Mouse (Mus musculus) urinary bladder, adult 2 months (tissue): Measurements from ENCODE around the gene Prg2. TPM values are rescaled to one million over a fixed set of nuclear protein-coding genes. Genes with fewer than 3 reads are reported as not detected.

ENCODE experiments used
- DNase-seq: peaks from one replicate; pipeline ENCODE4 v3.0.0; 2022; ENCODE audit warnings: low spot score
- polyA plus RNA-seq: library from polyadenylated mRNA; depleted of rRNA; stranded (reverse); fragments of >200 nt; gene quantifications from 2 replicates; pipeline ENCODE4 v1.2.3, GENCODE M21; 2012; rRNA removed

The Prg2 gene
- 0.27 and 0.33 TPM in 2 replicates for polyA plus RNA-seq

DNA sequence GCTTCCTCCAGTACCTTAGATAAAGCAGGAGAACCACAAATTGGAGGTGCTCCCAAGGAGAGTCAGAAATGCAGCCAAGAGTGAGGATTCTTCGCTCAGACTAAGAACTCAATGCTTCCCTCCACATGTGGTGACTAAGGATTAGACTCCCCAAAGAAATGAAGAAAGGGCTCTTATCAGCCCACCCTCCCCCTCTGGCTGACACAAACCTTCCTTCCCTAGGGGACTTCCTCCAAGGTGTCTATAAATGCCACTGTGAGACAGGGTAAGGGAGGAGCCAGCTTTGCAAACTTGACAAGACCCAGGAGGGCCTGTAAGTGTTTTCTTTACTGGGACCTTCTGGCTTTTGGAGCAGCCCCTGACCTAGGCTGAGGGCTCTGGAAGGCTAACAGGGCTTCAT, at the start of gene Prg2:
TSS of gene Prg2 (plus strand) at position 274 of the 400 bp plus-strand sequence.
- DNase-seq, result no peak

DNA sequence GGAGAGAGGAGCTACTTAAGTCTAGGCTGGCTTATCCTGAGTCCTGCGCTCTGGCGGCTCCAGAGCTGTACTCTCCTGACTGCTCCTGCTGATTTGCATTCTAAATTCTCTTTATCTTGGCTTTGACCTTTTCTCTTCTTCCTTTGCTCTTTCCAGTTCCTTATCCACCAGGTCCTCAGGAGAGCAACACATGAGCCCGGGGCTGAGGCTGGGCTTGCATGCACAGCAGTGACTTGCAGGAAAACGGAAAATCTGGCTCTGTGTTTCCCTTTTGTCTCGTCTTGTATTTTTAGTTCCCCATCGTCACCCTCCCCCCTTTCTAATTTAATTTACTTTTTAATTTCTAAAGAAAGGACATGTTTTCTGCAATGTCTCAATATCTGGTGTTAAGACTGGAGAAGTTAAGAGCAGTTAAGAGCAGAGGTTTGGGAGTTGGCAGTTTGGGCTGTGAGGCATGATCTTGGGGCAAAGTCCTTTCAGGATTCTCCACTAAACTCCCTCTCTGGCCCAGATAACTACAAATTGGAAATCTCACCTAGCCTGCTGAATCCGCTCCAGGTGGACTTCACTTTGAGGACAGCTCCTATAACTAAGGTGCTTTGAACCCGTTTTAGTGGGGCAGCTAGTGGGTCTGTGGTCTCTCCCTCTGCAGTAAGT, 46.1 kb upstream of the Prg2 start:
- no peak for DNase-seq

DNA sequence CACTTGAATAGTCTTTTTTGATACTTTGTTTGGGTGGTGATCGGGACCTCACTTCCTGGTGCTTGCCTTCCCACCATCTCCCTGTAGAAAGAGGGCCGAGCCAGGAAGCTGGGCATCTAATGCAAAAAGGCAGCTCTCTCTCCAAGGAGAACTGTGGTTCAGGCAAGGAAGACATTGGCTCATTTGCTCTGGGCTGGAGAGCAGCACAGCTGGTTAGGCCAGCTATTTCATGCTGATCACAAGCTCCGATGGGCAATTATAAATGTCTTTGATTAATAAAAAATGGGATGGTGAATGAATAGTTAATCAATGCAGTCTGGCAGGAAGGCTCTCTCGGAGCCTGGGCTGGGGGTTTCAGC, 45.6 kb upstream of the Prg2 start:
- no peak for DNase-seq

DNA sequence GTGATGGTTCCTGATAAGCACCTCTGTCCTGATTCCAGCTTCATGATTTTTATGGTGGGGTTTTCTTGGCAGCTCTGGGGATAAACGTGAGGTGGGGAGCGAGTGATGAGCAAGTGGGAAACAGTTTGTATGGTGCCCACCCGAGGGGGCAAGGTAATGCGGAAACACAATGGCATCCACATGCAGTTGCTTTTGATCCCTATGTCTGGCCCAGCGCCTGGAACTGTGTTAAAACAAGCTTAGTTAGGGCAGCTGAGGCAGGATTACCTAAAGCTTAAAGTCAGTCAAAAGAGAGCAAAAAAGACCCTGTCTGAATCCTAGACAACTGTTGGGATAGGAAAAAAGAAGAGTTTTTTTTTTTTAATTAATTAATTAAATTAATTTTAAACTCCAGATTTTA, 45.2 kb upstream of the Prg2 start:
- DNase-seq, result no peak

DNA sequence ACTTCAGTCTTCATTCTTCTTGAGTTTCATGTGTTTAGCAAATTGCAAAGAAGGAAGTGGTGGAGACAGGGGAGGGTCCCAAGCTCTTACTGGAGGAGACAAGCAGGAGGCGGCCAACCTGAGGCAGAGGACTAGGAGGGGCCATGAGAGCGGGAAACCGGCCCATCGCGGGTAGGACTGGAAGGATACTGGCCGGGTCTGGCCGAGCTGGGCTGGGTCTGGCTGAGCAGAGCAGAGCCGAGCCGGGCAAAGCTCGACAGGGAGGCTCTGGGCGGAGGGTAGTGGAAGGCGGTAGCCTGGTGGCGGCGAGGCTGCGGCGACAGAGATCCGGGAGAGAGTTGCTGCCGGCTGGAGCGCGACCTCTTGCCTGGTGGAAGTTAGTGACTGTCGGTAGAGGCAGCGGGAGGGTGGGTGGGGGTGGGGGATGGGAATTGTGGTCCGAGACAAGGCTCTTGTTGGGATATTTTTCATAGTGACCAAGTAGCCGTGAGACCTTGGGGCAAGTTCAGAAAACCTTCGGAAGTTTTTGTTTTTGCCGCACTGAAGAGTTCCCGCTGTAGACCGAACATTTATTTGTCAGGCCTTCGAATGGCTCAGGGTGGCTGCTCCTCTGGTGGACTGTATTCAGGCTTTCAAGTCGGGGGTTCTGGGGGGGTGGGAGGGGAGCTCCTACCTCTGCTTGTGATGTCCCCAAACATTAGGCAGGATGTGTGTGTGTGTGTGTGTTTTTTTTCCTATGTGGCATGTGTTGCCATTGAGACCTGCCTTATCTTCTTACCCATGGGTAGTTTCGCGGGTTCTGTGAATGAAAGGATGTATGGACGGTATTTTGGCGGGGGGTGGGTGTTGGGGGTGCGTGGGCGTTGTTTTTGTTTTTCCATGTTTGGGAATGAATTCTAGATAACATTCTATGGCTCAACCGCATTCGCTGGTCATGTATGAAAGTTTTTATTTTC, 43.5 kb upstream of the Prg2 start, which contains the start of gene Slc43a3:
TSS of gene Slc43a3 (plus strand) at position 106 of the 956 bp plus-strand sequence.
- peak; percentile 55 for DNase-seq

DNA sequence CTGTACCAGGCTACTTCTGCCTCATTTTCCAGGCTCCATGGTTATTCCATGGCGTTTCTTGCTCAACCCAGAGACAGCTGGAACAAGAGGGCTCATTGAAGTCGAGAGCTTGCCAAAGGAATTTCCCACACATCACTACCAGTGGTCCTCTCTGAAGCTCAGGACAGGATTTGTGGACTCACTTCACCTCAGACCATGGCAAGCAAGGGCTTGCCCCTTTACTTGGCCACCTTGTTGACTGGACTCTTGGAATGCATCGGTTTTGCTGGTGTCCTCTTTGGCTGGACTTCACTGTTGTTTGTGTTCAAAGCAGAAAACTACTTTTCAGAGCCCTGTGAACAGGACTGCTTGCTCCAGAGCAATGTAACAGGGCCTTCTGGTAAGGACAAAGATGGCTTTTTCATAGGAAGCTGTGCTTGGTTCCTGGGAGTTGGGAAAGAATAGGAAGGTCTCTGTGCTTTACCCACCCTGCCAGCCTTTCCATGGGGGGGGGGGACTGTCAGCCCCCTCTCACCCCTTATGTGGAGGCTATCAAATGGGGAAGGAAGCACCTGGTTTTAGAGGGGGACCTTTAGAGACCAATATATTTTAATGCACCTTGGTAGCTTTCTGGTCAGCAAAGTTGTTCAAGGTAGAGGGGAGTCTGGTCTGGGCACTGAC, 42.6 kb upstream of the Prg2 start:
- DNase-seq, result no peak

DNA sequence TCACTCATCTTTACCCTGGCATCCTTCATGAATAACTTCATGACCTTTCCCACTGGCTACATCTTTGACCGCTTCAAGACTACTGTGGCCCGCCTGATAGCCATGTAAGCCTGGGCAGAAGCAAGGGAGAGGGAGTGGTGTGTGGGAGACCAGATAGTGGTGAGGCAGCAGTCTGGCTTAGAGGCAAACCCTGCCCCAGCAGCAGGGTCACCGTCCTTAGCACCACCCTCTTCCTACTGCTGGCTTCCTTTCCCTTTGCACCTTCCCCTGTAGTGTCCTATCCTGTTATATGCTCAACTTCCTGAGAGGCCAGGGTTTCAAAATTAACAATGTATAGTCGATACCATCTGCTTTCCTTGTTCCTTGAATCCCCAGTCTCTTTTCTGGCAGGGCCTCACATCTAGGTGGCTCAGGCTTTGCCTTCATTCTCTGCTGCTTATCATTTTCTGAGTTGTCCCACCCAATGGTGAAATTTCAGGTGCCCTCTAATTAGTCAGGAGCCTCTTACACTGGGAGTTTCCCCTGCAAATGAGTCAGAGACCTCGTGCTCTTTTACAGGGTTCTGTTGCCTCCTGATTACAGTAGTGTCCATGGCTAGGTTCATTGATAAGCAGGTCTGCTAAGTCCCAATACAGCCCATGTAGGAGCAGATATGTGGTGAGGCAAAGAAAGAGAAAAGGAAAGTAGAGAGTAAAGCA, 41.9 kb upstream of the Prg2 start:
- no peak for DNase-seq

DNA sequence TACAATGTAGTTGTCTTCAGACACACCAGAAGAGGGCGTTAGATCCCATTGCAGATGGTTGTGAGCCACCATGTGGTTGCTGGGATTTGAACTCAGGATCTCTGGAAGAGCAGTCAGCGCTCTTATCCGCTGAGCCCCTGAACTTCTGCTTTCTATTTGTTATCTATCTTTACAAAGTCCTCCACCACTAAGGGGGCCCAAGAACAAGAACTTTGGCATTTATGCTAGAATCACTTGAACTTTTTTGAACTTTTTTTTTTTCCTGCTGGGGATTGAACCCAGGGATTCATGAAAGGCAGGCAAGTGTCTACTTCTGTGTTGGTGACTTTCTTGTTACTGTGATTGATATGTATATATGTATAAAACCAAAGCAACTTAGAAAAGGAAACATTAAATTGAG, 41.0 kb upstream of the Prg2 start:
- no peak for DNase-seq

DNA sequence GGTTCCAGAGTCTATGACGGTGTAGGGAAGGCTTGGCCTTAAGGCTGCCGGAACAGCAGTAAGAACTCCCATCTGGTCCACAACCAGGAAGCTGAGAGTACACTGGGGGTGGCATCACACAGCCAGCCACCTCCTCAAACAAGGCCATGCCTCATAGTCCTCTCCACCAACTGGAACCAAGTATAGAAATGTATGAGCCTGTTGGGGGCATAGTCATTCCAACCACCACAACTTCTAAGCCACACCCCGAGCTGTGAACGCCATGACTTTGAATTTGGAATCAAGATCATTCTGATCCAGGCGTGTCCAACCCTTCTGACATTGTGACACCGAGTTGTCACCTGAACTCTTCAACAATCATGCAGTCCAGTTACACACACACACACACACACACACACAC, 40.5 kb upstream of the Prg2 start:
- no peak for DNase-seq

DNA sequence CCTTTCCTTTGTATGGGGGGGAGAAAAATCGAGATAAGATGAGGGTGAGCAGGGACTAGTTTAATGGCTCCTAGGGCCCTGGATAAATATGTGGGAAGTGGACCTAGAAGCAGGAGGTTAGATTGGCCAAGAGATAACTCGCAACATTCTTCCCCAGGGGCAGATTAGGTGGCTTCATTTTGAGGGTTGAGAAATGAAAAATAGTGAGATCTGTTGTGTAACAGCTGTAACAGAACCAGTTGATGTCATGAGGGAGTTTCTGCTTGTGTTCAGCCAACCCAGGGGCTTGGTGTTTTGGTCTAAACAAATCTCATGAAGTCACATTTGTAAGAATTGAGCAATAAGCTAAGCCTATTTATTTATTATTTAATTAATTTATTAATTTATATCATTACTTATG, 38.9 kb upstream of the Prg2 start:
- DNase-seq, result no peak

DNA sequence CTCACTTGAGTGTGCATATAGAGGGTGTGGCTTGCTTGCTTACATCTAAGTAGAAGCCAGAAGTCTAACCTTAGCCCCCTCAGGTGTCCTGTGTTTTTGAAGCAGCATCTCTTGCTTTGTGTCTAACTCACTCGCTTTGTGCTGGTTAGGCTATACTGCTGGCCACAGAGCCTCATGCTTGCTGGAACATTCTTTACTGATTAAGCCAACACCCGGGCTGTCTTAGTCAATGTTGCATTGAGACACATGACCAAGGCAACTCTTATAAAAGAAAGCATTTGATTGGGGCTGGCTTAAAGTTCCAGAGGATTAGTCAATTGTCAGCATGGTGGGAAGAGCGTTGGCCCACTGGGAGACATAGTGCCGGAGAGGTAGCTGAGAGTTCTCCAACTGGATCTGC, 38.5 kb upstream of the Prg2 start:
- DNase-seq, result no peak

DNA sequence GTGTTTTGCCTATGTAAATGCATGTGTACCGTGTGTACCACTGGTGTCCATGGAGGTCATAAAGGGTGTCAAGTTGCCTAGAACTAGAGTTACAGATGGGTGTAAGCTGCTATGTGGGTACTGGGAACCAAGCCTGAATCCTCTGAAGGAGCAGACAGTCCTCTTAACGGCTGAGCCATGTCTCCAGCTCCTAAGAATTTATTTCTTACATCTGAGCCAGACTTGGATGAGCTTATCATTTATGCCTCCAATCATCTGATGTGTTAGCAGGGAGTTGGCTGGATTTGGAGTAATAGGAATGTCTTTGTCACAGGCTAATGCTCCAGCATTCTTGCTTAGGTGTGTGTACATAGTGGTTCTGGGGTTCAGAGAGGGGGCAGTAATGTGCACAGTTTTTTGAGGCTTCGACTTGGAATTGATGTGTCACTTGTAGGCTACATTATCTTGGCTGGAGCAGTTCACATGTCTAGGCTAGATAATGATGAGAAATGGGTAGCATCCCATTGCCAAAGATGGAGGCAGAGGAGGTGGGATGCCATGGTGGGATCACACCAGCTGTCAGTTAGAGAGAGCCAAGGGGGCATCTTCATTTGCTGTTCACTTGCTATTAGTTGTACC, 33.0 kb upstream of the Prg2 start:
- no peak for DNase-seq

DNA sequence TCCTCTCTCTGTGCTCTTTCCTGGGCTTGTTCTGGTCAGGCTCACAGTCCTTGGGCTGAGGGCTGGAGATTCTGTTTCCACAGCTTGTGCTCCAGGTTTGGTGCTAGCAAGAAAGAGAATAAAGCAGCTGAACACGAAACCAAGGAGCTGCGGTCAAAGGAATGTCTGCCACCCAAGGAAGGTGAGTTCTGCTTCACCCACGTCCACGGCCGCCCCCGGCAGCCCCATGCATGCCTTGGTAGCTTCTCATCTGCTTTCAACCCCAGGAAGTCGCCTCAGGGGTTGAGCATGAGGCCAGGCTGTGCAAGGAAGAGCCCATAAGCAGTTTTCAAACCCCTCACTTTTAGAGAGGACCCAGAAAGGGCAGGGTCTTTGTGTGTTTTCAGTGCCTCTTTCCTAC, 32.0 kb upstream of the Prg2 start:
- no peak for DNase-seq

DNA sequence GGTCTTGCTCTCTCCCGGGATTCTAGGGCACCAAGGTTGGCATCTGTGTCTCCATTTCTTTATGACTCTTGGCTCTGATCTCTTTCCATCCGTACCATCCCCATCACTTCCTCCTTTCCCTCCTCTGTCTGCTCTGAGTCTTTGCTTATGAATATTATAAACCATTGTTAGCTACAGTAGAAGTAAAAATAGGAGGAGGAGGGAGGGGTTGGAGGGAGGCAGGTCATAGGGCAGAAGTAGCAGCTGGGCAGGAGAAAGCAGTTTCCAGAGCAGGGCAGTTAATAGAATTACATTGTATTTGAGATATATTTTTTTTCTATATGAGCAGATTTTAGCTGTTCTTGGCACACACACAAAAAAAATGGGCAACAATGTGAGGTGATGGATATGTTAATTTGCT, 31.5 kb upstream of the Prg2 start:
- no peak for DNase-seq

DNA sequence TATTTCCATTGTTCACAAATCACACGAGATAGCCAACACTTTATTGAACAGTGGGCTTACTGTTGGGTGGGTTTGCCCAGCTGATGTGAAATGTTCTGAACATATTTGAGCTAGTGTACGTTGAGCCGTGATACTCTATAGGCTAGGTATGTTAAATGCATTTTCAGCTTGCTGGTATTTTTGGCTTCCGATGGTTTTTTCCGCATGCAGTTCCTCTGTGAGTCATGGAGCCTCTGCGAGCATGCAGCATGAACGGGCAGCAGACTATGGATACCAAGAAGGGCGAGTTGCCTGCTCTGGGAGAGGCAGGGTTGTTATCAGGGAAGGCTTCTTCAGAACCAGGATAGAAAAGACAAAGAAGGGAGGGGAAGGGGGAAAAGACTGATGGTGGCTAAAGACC, 29.2 kb upstream of the Prg2 start:
- DNase-seq, result no peak

DNA sequence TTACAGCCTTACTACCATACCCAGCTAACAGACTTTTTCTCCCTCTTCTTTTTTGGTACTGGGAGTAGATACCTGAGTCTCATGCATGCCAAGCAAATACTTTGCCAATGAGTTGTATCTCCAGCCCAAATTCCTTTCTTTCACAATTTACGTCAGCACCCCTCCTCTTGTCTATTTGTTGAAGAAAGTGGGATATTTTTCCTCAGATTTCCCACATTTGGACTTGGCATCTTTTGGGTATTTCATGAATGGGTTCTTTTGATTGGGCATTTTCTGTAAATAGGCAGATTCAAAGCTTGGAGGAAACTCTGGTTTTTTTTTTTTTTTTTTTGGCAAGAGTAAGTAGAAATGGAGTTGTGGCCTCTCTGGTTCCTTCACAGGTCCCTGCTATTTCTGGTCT, 28.0 kb upstream of the Prg2 start:
- DNase-seq, result no peak

DNA sequence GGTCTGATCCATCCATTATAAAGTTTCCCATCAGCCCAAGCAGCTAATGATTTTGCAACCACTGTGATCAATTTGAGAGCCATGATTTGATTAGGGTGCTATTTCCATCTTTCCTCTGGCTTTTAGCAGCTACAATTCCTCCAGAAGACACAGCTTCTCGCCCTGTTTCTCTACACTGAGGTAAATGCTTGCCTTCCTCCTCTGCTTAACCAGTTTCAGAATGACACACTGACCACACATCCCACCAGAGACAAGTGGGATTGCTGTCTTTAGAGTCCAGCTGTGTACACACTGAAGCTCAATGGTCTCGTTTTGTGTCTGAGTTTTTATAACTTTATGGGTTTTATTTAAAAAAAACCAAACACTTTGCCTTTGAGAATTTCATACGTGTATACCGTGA, 27.6 kb upstream of the Prg2 start:
- DNase-seq, result no peak

DNA sequence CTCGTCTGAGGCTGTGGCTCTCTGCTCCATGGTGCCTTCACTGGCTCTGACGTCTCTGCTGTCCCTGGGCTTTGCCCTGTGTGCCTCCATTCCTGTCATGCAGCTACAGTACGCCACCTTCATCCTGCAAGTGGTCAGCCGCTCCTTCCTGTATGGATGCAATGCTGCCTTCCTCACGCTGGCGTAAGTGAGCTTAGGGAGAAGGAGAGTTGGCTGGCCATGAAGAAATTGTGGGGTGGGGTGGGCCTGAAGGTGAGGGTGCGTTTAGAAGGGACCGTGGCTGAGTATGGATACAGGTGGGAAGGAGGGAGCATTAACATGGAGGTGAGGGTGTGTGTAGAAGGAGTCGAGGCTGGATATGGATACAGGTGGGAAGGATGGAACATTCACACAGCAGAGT, 24.8 kb upstream of the Prg2 start:
- no peak for DNase-seq

DNA sequence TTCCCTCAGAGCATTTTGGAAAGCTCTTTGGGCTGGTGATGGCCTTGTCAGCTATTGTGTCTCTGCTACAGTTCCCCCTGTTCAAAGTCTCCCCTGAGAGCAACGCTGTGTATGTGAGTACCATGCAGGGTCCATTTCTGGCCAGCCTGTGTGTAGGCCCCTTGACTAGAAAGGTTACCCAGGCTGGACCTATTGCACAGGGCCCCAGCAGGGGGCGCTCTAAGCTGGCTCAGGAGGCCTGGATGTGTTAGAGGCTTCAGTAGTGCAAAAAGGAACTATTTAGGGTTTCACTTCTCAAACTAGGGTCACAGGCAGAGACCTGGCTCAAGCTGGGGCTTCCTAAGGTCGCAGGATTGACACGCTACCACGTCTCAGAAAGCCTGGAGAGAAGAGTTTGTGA, 24.0 kb upstream of the Prg2 start:
- DNase-seq, result peak; percentile 39

DNA sequence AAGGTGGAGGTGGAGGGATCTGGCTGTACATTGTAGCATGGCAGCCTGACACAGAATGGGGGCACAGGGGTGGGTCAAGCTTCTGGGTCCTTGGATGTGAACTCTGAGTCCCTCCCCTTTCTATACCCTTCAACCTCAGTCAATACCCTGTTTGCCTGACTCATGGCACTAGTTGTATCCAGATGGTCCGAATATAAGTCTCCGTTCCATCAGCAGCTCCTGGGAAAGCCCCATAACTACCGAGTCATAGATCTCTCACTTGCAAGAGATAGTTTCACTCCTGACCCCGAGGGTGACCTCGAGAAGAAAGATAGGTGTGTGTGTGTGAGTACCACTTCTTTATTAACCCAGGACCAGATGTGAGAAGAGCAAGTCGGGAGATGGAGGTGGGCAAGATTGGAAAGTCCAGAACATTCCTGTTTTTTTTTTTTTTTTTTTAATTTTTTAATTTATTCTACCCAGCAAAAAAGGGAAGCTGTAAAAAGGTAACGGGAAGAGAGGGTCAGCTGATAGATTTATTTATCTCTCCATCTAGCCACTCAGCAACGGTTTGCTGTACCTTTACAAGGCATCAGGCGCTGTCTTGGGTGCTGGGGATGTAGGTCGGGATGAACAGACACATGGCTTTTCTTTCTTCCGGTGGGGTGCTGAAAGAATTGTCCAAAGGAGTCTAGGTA, 21.5 kb upstream of the Prg2 start:
- no peak for DNase-seq

DNA sequence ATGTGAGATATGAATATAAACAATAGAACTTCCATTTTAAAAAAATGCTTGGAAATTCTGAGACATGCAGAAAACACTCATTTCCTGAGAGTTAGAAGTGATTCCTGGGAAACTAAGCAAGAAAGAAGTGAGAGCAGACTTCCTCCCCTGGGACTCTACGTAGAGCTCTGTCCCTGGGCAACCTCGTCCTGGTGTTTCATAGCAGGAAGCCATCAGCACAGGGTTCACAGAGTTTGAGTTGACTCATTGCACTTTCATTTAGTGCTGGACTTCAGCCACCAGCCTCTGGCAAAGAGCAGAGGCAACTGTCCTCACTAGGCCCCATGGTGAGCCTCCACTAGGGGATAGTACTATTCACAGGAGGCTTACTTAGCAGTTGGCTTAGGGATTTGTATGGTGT, 19.0 kb upstream of the Prg2 start:
- DNase-seq, result no peak
